Mouse (Mus musculus): ENCODE data around the gene Stkld1.
A peak's percentile ranks its signal among the peaks of the same experiment; 100 is the strongest.

The Stkld1 gene

GRCm38 (mm10) chr2:26963923-26964723 lies 30.3 kb downstream of the Stkld1 start, which contains the start of gene Rexo4:
TSS of gene Rexo4 (minus strand) at chr2:26964386.
- DNase-seq: peak; percentile 94 to 96

GRCm38 (mm10) chr2:26964724-26965370 lies 31.0 kb downstream of the Stkld1 start:
- DNase-seq: no peak

DNA sequence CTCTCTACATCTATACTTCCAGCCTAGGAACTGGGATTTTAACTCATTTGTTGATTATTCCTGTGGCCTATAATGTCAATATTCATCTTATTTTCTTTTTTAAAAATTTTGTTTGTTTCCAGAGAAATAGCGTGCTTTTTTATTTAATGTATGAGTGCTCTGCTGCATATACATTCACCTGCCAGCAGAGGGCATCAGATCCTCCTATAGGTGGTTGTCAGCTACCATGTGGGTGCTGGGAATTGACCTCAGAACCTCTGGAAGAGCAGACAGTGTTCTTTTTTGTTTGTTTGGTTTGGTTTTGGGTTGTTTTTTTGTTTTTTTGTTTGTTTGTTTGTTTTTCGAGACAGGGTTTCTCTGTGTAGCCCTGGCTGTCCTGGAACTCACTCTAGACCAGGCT lies 33.4 kb downstream of the Stkld1 start:
- DNase-seq: no peak

- DNase-seq: no peak
Measured at GRCm38 (mm10) chr2:26973116-26973515, 39.3 kb downstream of the Stkld1 start, which contains the start of gene Adamts13. TSS of gene Adamts13 (plus strand) at chr2:26973416.

DNA sequence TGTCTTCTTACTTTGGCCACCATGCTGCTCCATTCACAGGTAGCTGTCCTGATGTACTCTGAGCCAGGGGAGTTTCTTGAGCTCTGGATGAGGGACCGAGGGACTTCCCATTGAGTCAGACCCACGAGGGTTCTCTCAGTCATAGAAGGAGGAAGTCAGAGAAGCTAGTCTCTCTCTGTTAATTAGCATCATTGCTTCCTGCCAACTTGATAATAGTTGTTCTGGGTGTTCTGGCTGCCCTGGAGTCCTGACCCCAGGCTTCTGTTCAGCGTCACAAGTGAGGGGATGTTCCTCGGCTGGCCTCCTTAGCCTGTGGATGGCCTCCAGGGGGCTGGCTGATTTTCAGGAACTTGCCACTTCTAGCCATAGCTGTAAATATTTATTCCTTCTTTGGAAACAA lies 40.1 kb downstream of the Stkld1 start:
- DNase-seq: peak; percentile 49 to 64

- no peak for DNase-seq
Measured at GRCm38 (mm10) chr2:26980361-26980760, 46.5 kb downstream of the Stkld1 start.

GRCm38 (mm10) chr2:26984179-26984578 lies 50.3 kb downstream of the Stkld1 start:
- DNase-seq: no peak

GRCm38 (mm10) chr2:26984640-26985039 lies 50.8 kb downstream of the Stkld1 start:
- no peak for DNase-seq

- no peak for DNase-seq
Measured at GRCm38 (mm10) chr2:26993936-26994335, 60.1 kb downstream of the Stkld1 start.

DNA sequence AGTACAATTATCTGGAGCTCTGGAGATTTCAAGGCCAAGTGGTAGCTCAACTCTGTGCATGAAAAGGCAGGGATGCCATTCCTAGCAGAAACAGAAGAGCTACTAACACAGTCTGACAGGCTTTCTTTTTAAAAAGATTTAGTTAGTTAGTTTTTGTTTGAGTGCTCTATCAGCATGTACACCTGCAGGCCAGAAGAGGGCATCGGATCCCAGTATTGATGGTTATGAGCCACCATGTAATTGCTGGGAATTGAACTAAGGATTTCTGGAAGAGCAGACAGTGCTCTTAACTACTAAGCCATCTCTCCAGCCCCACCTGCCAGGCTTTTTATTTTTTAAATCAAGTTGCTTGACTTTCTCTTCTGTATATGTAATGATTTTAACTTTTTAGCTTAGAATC lies 63.7 kb downstream of the Stkld1 start:
- peak; percentile 18 to 19 for DNase-seq

- no peak for DNase-seq
Measured at GRCm38 (mm10) chr2:26997993-26998392, 64.1 kb downstream of the Stkld1 start.
